Mouse (Mus musculus) NIH3T3 (cell line): Measurements from ENCODE around the gene 9330182L06Rik.

Experiments used
- DNase-seq: peaks from one replicate; pipeline ENCODE4 v3.0.0-alpha.2; 2012; ENCODE audit warnings: low read depth

Gene 9330182L06Rik

DNA sequence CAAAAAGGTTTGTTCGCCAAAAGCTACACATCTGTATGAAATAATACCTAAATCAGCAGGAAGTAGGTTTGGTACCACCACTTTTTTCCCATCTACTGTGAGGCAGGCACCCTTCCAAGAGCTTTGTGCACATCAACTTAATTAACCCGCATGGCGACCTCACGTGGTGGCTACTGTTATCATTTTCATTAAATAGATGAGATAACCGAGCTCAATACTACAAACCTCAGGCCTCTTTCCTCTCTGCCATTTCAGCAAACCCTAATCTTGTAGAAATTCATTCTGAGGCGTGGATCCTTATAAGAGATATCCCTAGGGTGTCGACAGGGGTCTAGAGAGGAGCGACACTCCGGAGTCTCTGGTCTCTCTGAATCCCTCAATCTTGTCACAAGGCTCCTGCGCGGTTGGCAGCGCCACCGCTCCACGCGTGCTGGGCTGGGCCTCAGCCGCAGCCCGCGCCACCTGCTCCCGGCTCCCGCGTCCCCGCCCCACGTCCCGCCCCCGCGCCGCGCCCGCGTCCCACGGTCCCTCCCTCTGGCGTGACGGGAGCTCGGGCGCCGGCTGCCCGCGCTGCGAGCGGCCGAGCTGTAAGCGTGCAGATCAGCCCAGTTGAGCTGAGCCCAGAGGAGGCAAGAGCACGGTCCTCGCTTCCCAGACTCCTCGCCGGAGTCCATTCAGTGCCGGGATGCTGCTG, at the start of gene 9330182L06Rik:
9330182L06Rik (plus strand) TSS at position 533 of the 694 bp plus-strand sequence.
- no peak for DNase-seq

DNA sequence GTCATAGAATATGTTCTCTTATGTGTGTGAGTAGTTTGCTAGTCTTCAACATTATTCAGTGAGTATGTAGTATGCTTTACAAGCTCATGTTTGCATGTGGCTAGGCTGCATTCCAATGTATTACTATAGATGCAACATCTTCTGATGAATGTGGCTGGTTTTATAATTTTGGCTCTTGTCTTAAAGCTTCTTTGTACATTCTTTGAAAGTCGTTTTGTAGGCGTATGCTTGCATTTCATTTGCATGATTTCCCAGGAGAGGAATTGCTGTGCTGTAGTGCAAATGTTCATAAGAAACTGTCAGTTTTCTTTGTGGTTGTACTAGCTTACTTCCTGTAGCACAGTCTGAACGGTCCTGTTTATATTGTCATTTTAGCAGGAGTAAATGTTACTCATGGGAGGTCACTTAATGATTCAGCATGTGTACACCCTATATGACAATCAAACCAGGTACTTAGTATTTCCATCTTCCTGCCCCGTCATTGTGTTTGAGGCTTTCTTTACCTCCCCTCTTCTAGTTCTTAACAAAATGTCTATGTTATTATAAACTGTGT, 38.4 kb upstream of the 9330182L06Rik start:
- DNase-seq: no peak

- DNase-seq: no peak
These were observed 1.6 kb upstream of the 9330182L06Rik start for GRCm38 (mm10) chr5:9264361-9264760.

- no peak for DNase-seq
These were observed 484 bp downstream of the 9330182L06Rik start for GRCm38 (mm10) chr5:9266280-9266923.

DNA sequence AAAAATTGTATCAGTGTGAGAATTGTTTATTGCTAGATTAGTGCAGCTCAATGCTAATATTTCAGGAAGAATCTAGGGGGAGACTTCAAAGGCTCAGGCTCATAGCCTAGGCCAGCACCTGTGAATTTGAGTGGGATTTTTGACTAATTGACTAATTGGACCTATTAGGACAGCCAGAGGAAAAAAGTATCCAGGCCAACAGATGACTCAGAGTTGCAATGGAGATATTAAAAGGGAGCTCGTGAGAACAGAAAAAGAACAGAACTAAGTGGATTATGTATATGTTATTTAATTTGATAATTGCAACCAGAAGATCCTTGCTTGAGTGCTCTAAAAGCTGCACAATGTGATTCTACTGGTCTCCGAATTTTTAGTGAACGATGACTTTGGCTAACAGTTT, 3.7 kb downstream of the 9330182L06Rik start:
- no peak for DNase-seq

GRCm38 (mm10) chr5:9272976-9273375, 7.1 kb downstream of the 9330182L06Rik start:
- DNase-seq: no peak

DNA sequence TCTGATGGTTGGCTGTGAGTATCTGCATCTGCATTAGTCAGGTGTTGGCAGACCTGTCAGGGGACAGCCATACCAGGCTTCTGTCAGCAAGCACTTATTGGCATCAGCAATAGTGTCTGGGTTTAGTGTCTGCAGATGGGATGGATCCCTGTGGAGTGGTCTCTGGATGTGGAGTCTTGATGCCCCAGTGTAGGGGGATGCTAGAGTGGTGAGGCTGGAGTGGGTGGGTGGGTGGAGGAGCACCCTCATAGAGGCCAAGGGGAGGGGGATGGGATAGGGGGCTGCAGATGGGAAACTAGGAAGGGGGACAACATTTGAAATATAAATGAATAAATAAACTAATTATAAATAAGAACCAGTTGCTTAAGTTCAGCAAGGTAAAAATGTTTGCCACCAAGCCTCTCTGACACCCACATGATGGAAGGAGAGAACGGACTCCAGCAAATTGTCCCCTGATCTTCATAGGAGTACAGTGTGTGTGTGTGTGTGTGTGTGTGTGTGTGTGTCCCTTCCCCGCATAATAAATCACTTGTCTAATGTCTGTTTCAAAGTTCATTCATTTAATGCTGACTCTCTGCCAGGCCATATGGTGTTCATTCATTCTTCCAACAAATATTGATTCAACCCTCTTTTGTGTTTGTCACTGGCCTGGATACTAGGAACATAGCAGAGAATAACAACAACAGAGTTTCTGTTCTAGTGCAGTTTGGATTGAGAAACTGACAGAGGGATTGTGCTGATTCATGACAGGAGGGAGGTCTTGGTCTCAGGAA, 30.0 kb downstream of the 9330182L06Rik start:
- no peak for DNase-seq

GRCm38 (mm10) chr5:9296550-9296928, 30.6 kb downstream of the 9330182L06Rik start:
- DNase-seq: no peak

DNA sequence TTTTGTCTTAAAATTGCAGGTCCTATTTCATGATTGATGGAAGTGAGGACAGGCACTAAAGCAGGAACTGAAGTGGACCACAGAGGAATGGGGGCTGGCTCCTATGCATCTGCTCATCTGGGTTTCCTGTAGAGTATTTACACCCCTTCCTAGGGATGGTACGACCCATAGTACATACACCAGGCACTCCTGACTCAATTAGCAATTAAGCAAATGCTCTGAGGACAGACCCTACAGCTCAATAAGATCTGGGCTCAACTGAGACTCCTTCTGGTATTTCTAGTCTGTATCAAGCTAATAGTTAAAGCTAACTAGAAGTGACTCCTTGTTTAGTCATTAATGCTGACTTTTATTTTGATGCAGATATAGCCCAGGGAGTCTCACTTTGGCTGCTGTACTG, 60.9 kb downstream of the 9330182L06Rik start:
- no peak for DNase-seq

DNA sequence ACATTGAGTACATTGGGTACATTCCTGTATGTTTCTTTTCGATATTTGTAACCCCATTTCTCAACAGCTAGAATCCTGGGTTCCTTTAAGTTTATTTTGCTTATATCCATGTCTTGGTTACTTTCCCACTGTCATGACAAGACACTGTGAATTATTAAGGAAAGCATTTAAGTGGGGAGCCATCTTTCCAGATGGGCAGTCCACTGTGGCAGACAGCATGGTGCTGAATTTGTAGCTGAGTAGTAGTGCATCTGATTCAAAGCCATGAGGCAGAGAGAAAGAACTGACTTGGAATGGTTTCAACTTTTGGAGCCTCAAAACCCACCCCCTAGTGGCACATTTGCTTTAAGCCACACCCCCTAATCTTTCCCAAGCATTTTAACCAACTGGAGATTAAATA, 61.6 kb downstream of the 9330182L06Rik start:
- DNase-seq: no peak

- DNase-seq: no peak
These were observed 73.0 kb downstream of the 9330182L06Rik start for GRCm38 (mm10) chr5:9338756-9339510.

DNA sequence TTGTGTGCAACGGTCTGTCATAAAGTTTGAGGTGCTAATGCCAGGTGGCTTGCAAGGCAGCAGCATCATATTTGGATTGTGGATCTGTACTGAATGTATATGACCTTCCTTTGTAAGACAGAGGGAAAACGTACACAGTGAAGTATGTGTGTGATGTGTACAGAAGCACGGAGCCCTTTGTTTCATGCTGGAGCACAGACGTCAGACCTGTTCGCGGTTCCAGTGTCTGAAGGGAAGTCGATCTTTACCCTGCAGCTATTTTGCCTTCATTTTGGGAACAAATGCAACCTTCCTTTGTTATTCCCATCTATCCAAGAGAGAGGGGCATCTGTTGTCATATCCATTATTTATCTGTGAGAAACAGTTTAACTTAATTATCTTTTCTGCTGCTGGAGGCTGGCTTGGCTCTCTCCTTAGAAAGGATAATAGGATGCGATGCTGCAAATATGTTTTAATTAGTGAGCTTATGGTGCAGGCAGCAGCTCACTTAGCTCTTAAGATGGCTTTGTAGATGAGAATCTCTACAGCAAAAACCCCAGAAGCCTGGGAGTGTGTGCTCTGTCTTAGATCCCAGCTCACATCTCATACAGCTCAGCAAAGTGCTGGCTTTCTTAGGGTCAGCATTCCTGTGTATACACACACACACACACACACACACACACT, 73.7 kb downstream of the 9330182L06Rik start:
- DNase-seq: no peak

GRCm38 (mm10) chr5:9344581-9344980, 78.7 kb downstream of the 9330182L06Rik start:
- no peak for DNase-seq

DNA sequence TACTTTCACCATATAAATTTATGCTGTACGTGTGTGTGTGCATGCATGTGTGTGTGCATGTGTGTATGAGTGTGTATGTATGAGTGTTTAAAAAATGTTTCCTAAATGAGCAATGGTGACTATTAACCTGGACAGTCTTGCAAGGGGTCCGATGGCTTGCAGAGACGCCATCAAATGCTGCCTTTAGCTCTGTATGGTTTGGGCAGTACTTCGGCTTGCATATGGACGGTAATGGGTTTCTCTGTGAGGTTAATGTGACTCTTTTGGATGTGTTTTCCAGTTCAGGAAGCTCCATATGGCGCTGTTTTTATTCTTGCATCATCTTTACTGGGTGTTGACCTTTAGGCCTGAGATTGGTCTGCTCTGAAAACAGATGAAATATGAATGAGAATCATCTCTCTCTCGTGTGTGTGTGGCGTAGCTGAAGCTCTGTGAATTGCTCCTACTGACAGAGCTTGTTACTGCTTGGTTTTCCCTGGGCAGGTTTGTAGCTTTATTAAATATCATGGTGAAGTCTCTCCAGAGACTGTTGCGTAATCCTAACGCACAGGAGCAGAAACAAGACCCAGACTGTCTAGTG, 79.2 kb downstream of the 9330182L06Rik start:
- DNase-seq: no peak

DNA sequence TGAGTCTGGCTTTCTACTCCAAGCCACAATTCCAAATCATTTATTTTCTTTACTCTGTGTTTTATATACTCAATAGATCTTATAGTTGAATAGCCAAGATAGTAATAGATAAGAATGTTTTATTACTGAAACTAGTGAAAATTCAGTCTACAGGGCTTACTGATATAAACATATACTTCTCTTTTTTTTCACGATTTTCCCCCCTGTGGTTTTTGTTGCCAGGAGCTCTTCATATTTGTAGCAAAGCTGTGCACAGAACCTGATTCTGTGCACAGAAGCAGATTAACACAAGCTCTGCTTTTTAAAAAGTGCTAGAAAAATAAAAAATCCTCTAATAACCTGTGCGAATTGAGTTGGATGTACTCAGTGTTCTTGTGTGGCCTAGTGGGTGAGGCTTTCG, 79.7 kb downstream of the 9330182L06Rik start:
- DNase-seq: no peak

DNA sequence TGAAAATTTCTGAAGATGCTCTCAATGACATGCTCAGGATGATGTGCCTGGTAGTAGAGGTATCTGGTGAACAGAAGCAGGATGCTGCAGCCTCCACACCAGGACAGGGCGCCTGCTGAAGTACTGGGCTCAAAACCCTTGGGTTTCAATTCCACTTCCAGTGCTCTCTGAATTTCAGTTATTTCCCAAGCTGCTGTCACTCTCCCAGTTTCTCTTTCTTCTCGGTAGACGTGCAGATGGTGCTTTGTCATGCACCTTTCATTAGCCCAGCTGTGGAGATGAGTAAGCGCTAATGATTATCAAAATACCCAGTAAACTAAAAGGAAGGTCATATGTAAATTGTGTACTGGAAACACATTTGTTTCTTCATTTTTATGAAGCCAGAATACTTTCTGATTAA, 80.6 kb downstream of the 9330182L06Rik start:
- DNase-seq: no peak

DNA sequence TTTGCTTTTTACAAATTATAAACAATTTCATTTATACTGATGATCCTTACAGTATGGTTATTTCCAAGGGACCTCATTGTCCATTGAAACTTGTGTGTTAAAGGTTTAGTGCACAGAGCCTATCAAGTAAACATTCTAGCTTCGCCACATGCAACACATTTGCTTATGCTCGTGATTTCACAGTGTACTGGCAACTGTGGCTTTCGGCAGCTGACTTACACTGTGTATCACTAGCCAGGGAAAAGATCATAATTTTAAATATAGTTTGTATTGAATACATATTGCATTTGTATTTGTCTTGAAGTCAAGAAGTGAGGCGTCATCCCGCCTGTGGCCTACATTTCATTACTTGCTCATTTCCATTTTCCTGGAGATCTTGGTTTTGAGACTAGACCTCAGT, 86.2 kb downstream of the 9330182L06Rik start:
- DNase-seq: no peak

DNA sequence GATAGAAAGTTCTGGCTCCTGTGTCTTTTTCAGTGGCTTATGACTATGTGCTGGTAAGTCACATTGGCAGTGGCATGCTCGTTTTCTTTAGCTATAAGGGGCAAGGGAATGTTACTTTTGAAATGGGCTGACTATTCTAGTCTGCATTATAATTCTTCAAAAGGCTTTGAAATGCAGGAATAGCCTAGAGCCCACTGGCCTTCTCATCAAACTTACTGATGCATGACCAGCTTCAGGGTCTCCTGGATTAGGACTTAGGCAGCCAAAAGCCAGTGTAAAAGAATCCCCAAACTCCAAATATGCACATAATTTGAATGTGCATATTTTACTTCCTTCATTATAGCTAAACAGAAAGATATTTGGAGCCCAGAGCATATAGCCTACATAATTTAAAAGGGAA, 86.7 kb downstream of the 9330182L06Rik start:
- DNase-seq: no peak

- DNase-seq: no peak
These were observed 88.3 kb downstream of the 9330182L06Rik start for GRCm38 (mm10) chr5:9354257-9354656.

- no peak for DNase-seq
These were observed 92.2 kb downstream of the 9330182L06Rik start for GRCm38 (mm10) chr5:9358076-9358475.
